1 mouse cellular context compared by ENCODE assay signal in genomic region chrX:101299473-101300426, GRCm38 (mm10).
TF ChIP-seq lines count a peak whose summit lies in the region.

No protein-coding gene starts in this region.

TF ChIP-seq in ES-E14, 5 proteins besides CTCF, POLR2A, EP300 and RAD21 (continued from another document):
- TF ChIP-seq ZC3H11A (IDR thresholded peaks at IDR 0.05; ENCODE audit: borderline replicate concordance, low read depth, low read length): no peak
